Mouse (Mus musculus) MEL (cell line): ENCODE measurements around the gene Tead2. TPM values are rescaled to one million over a fixed set of nuclear protein-coding genes. Genes with fewer than 3 reads are reported as not detected.

ENCODE experiments used
- DNase-seq: peaks from one replicate; pipeline ENCODE4 v3.0.0; 2011; ENCODE audit warnings: low read depth, low spot score
- H3K27ac ChIP-seq: 2 replicates; pipeline ENCODE4 v1.5.1; 2012; ENCODE audit warnings: low read depth, mild to moderate bottlenecking, control low read depth, low read length, moderate library complexity; ENCODE audit not compliant: control insufficient read depth
- H3K27me3 ChIP-seq, 2 experiments: fragments of 150-350 bp in 1 of 2; sonication (generic) in 1 of 2; 2 replicates each; pipeline ENCODE4 v1.6.1; 2012; ENCODE audit warnings: low read length in 2 of 2, mild to moderate bottlenecking in 2 of 2, improper control_type of control experiment in 1 of 2, moderate library complexity in 1 of 2; ENCODE audit not compliant: insufficient read depth in 2 of 2, control insufficient read depth in 1 of 2
- H3K36me3 ChIP-seq, 2 experiments: 2 replicates each; pipeline ENCODE4 v1.6.1; 2012 to 2014; ENCODE audit warnings: low read length in 2 of 2, improper control_type of control experiment in 1 of 2, inconsistent platforms in 1 of 2, mild to moderate bottlenecking in 1 of 2; ENCODE audit not compliant: insufficient read depth in 2 of 2, control insufficient read depth in 1 of 2
- H3K4me1 ChIP-seq, 2 experiments: fragments of 150-350 bp in 1 of 2; sonication (generic) in 1 of 2; 2 replicates each; pipeline ENCODE4 v1.6.1; 2012; ENCODE audit warnings: low read length in 2 of 2, improper control_type of control experiment in 1 of 2, mild to moderate bottlenecking in 1 of 2; ENCODE audit not compliant: insufficient read depth in 2 of 2, control insufficient read depth in 1 of 2
- H3K4me3 ChIP-seq, 2 experiments: fragments of 150-350 bp in 1 of 2; sonication (generic) in 1 of 2; 2 replicates each; pipeline ENCODE4 v1.5.1; 2012; ENCODE audit warnings: low read depth in 2 of 2, low read length in 2 of 2, mild to moderate bottlenecking in 2 of 2, moderate library complexity in 2 of 2, control low read depth in 1 of 2, improper control_type of control experiment in 1 of 2; ENCODE audit not compliant: control insufficient read depth in 1 of 2, insufficient read depth in 1 of 2
- H3K79me2 ChIP-seq: 2 replicates; pipeline ENCODE4 v1.6.1; 2012; ENCODE audit warnings: mild to moderate bottlenecking, low read length, moderate library complexity; ENCODE audit not compliant: control insufficient read depth, poor library complexity, insufficient read depth
- H3K9ac ChIP-seq: 2 replicates; pipeline ENCODE4 v1.6.1; 2012; ENCODE audit warnings: low read depth, mild to moderate bottlenecking, control low read depth, low read length, moderate library complexity; ENCODE audit not compliant: control insufficient read depth, poor library complexity, severe bottlenecking
- H3K9me3 ChIP-seq: fragments of 150-350 bp; sonication (generic); replicated peaks from 2 replicates; pipeline ENCODE4 v1.6.1; 2012; ENCODE audit warnings: mild to moderate bottlenecking, low read length, improper control_type of control experiment, moderate library complexity; ENCODE audit not compliant: insufficient read depth
- CHD1 ChIP-seq: IDR thresholded peaks from 2 replicates; pipeline ENCODE4 v1.6.1; 2012; ENCODE audit warnings: low read depth, mild to moderate bottlenecking, inconsistent platforms, low read length, improper control_type of control experiment
- CHD2 ChIP-seq: IDR thresholded peaks from 2 replicates; pipeline ENCODE4 v1.6.1; 2011; ENCODE audit warnings: low read length, improper control_type of control experiment
- E2F4 ChIP-seq: IDR thresholded peaks from 2 replicates; pipeline ENCODE4 v1.6.1; 2011; ENCODE audit warnings: low read depth, low read length, improper control_type of control experiment, borderline replicate concordance
- GATA1 ChIP-seq: IDR thresholded peaks from 2 replicates; pipeline ENCODE4 v1.6.1; 2011; ENCODE audit warnings: low read depth, low read length, improper control_type of control experiment
- HCFC1 ChIP-seq: IDR thresholded peaks from 2 replicates; pipeline ENCODE4 v1.6.1; 2012; ENCODE audit warnings: low read depth, mild to moderate bottlenecking, inconsistent platforms, low read length, improper control_type of control experiment, moderate library complexity
- JUND ChIP-seq: IDR thresholded peaks from 2 replicates; pipeline ENCODE4 v1.6.1; 2011; ENCODE audit warnings: low read depth, mild to moderate bottlenecking, improper control_type of control experiment, low read length
- KAT2A ChIP-seq: conservative IDR thresholded peaks from 2 replicates; pipeline ENCODE4 v1.6.1; 2012; ENCODE audit warnings: low read depth, low read length, improper control_type of control experiment, inconsistent platforms
- MAFK ChIP-seq: IDR thresholded peaks from 2 replicates; pipeline ENCODE4 v1.6.1; 2011; ENCODE audit warnings: low read depth, mild to moderate bottlenecking, low read length, improper control_type of control experiment, borderline replicate concordance
- MAX ChIP-seq: IDR thresholded peaks from 2 replicates; pipeline ENCODE4 v1.6.1; 2011; ENCODE audit warnings: low read length, improper control_type of control experiment
- MYB ChIP-seq: IDR thresholded peaks from 2 replicates; pipeline ENCODE4 v1.6.1; 2011; ENCODE audit warnings: mild to moderate bottlenecking, low read depth, low read length, improper control_type of control experiment
- NRF1 ChIP-seq: IDR thresholded peaks from 2 replicates; pipeline ENCODE4 v1.6.1; 2014; ENCODE audit warnings: low read depth, mild to moderate bottlenecking, inconsistent platforms, low read length, improper control_type of control experiment, moderate library complexity; ENCODE audit not compliant: poor library complexity, insufficient read depth, severe bottlenecking
- POLR2A ChIP-seq, 2 experiments: IDR thresholded peaks; 2 replicates each; pipeline ENCODE4 v1.6.1; 2011 to 2012; ENCODE audit warnings: low read length in 2 of 2, mild to moderate bottlenecking in 2 of 2, control low read depth in 1 of 2, improper control_type of control experiment in 1 of 2, low read depth in 1 of 2, moderate library complexity in 1 of 2; ENCODE audit not compliant: control insufficient read depth in 1 of 2, insufficient read depth in 1 of 2, poor library complexity in 1 of 2
- POLR2AphosphoS5 ChIP-seq: IDR thresholded peaks from 2 replicates; pipeline ENCODE4 v1.6.1; 2012; ENCODE audit warnings: low read depth, borderline replicate concordance, mild to moderate bottlenecking, inconsistent platforms, low read length, moderate library complexity, mixed read lengths
- RAD21 ChIP-seq: IDR thresholded peaks from 2 replicates; pipeline ENCODE4 v1.6.1; 2011; ENCODE audit warnings: mild to moderate bottlenecking, low read depth, low read length, improper control_type of control experiment
- RCOR1 ChIP-seq: IDR thresholded peaks from 2 replicates; pipeline ENCODE4 v1.6.1; 2012; ENCODE audit warnings: low read depth, mild to moderate bottlenecking, inconsistent platforms, low read length, improper control_type of control experiment
- TBP ChIP-seq: IDR thresholded peaks from 2 replicates; pipeline ENCODE4 v1.8.0; 2011; ENCODE audit warnings: low read depth, low read length, improper control_type of control experiment
- UBTF ChIP-seq: IDR thresholded peaks from 2 replicates; pipeline ENCODE4 v1.6.1; 2012; ENCODE audit warnings: low read depth, mild to moderate bottlenecking, inconsistent platforms, low read length, improper control_type of control experiment, moderate library complexity, borderline replicate concordance; ENCODE audit not compliant: insufficient read depth
- USF2 ChIP-seq, 2 experiments: IDR thresholded peaks; 2 replicates each; pipeline ENCODE4 v1.6.1; 2011 to 2012; ENCODE audit warnings: improper control_type of control experiment in 2 of 2, low read length in 2 of 2, borderline replicate concordance in 1 of 2, inconsistent platforms in 1 of 2, low read depth in 1 of 2, mild to moderate bottlenecking in 1 of 2; ENCODE audit not compliant: insufficient read depth in 1 of 2
- ZC3H11A ChIP-seq: IDR thresholded peaks from 2 replicates; pipeline ENCODE4 v1.6.1; 2012; ENCODE audit warnings: low read depth, mild to moderate bottlenecking, inconsistent platforms, low read length, improper control_type of control experiment
- ZKSCAN1 ChIP-seq: IDR thresholded peaks from 2 replicates; pipeline ENCODE4 v1.6.1; 2012; ENCODE audit warnings: low read depth, mild to moderate bottlenecking, inconsistent platforms, low read length, improper control_type of control experiment, moderate library complexity
- polyA plus RNA-seq, 2 experiments: library from polyadenylated mRNA; stranded (reverse) in 1 of 2; unstranded in 1 of 2; fragments of >175 nt in 1 of 2; fragments of >200 nt in 1 of 2; gene quantifications; 2 replicates each; pipeline versions ENCODE4 v1.2.1 to v1.2.4; 2012; ENCODE audit warnings: low replicate concordance in 2 of 2, low read depth in 1 of 2; ENCODE audit not compliant: insufficient read length in 2 of 2, insufficient read depth in 1 of 2, missing spikeins in 1 of 2
- total RNA-seq: library from RNA; depleted of rRNA; stranded (reverse); fragments of 300-350 nt; gene quantifications from 2 replicates; pipeline ENCODE4 v1.2.3, GENCODE M21; 2012

Tead2 gene
- total and polyA plus RNA-seq, 3 experiments, result 0.19 to 0.38 TPM; not detected in 1

GRCm38 (mm10) chr7:45195341-45196175, 20.0 kb upstream of the Tead2 start:
- no peak overlapping the region for H3K9ac ChIP-seq
- peaks cover 19 to 30% of the 10 kb centered on the region in 2 experiments for H3K4me1 ChIP-seq
- no peaks in the 10 kb centered on the region for H3K9me3 ChIP-seq
- no peak for TF ChIP-seq RAD21
- TF ChIP-seq POLR2A (IDR thresholded peaks at IDR 0.05; ENCODE audit: control insufficient read depth in 1 of 2, insufficient read depth in 1 of 2, low read depth in 1 of 2, low read length in 2 of 2, poor library complexity in 1 of 2), result no peak
- no peak for TF ChIP-seq ZC3H11A
- TF ChIP-seq UBTF, result no peak
- no peak for TF ChIP-seq JUND
- TF ChIP-seq CHD1, result no peak
- TF ChIP-seq RCOR1, result no peak
- no peaks in the 10 kb centered on the region for H3K27me3 ChIP-seq
- peaks cover 0 to 8% of the 10 kb centered on the region in 2 experiments; a peak in 2 of 4 replicates for H3K36me3 ChIP-seq
- DNase-seq, result no peak
- H3K79me2 ChIP-seq, result no peaks in the 10 kb centered on the region
- H3K27ac ChIP-seq, result no peak overlapping the region
- H3K4me3 ChIP-seq, result no peak overlapping the region

GRCm38 (mm10) chr7:45196176-45196535, 19.4 kb upstream of the Tead2 start:
- DNase-seq, result no peak
- H3K36me3 ChIP-seq, result peaks cover 0 to 6% of the 10 kb centered on the region in 2 experiments; a peak in 2 of 4 replicates
- H3K4me3 ChIP-seq, result no peak overlapping the region
- no peak overlapping the region for H3K9ac ChIP-seq
- H3K27ac ChIP-seq, result no peak overlapping the region
- no peaks in the 10 kb centered on the region for H3K27me3 ChIP-seq
- TF ChIP-seq KAT2A, result no peak
- no peak for TF ChIP-seq NRF1
- no peak for TF ChIP-seq HCFC1
- TF ChIP-seq USF2 (IDR thresholded peaks at IDR 0.05; ENCODE audit: borderline replicate concordance in 1 of 2, insufficient read depth in 1 of 2, low read depth in 1 of 2, low read length in 2 of 2), result no peak
- no peak for TF ChIP-seq MAX
- TF ChIP-seq, all 39 proteins: peak for 0
- peaks cover 17 to 24% of the 10 kb centered on the region in 2 experiments for H3K4me1 ChIP-seq
- H3K79me2 ChIP-seq, result no peaks in the 10 kb centered on the region
- H3K9me3 ChIP-seq, result no peaks in the 10 kb centered on the region

GRCm38 (mm10) chr7:45196994-45197393, 18.6 kb upstream of the Tead2 start:
- DNase-seq, result peak; percentile 47
- no peak overlapping the region for H3K9ac ChIP-seq
- peaks cover 15 to 19% of the 10 kb centered on the region in 2 experiments for H3K4me1 ChIP-seq
- TF ChIP-seq CHD2 (no peak), TBP (no peak), KAT2A (no peak), MYB (no peak), E2F4 (no peak), POLR2AphosphoS5 (no peak), MAFK (no peak), RAD21 (no peak), ZKSCAN1 (no peak), POLR2A (IDR thresholded peaks at IDR 0.05; ENCODE audit: control insufficient read depth in 1 of 2, insufficient read depth in 1 of 2, low read depth in 1 of 2, low read length in 2 of 2, poor library complexity in 1 of 2) (no peak), GATA1 (no peak)
- H3K9me3 ChIP-seq, result no peaks in the 10 kb centered on the region
- H3K36me3 ChIP-seq, result peaks cover 0 to 6% of the 10 kb centered on the region in 2 experiments; a peak in 2 of 4 replicates
- no peak overlapping the region for H3K4me3 ChIP-seq
- no peaks in the 10 kb centered on the region for H3K27me3 ChIP-seq
- H3K79me2 ChIP-seq, result no peaks in the 10 kb centered on the region
- H3K27ac ChIP-seq, result no peak overlapping the region
